Mouse (Mus musculus) cerebellum, adult 2 months (tissue): ENCODE measurements around the gene Pprc1.

Experiments
- CTCF ChIP-seq: fragments of 200-500 bp; IDR thresholded peaks from 2 replicates; pipeline ENCODE4 v1.5.1; 2011; ENCODE audit warnings: low read depth, mild to moderate bottlenecking, control low read depth, low read length, moderate library complexity, borderline replicate concordance; ENCODE audit not compliant: insufficient read depth
- POLR2A ChIP-seq: fragments of 200-500 bp; IDR thresholded peaks from 2 replicates; pipeline ENCODE4 v1.6.1; 2011; ENCODE audit warnings: low read length, control low read depth, borderline replicate concordance; ENCODE audit not compliant: insufficient read depth

- TF ChIP-seq POLR2A, result no peak
- TF ChIP-seq CTCF, result no peak
Observed at GRCm38 (mm10) chr19:46038851-46039260, 5.8 kb upstream of the Pprc1 start.
